Mouse (Mus musculus): ENCODE results near the gene Tmem107.

- TF ChIP-seq CTCF (IDR thresholded peaks at IDR 0.05; ENCODE audit: extremely low read depth, insufficient read depth, insufficient read length, insufficient replicate concordance) (no peak), POLR2A (IDR thresholded peaks at IDR 0.05; ENCODE audit: low read depth, low read length) (no peak)
These were observed 7.0 kb upstream of the Tmem107 start for GRCm38 (mm10) chr11:69063413-69064201.

All from spleen, adult 2 months (tissue).